Mouse (Mus musculus) heart, postnatal 25 days (tissue): ENCODE data around the gene Uhrf1. TPM values are rescaled to one million over a fixed set of nuclear protein-coding genes. Genes with fewer than 3 reads are reported as not detected.
"Not testable (repeated sequence)": the region's sequence is repeated elsewhere in the genome, so short reads cannot be mapped to it uniquely, and the experiment has no call there.

Source experiments
- DNase-seq: peaks from one replicate; pipeline ENCODE4 v3.0.0; 2022; ENCODE audit warnings: low spot score
- intact Hi-C: fragments of 180-260 bp; cut with DNase I; formaldehyde crosslinking; loops from one replicate; pipeline ENCODE4 v1.15.1; 2025
- total RNA-seq, 2 experiments: library from RNA; stranded (reverse); gene quantifications; 2 replicates each; pipeline ENCODE4 v1.2.3; 2021

The Uhrf1 gene
- total RNA-seq, result 1 to 10 TPM; 3.7 to 4.3 TPM

DNA sequence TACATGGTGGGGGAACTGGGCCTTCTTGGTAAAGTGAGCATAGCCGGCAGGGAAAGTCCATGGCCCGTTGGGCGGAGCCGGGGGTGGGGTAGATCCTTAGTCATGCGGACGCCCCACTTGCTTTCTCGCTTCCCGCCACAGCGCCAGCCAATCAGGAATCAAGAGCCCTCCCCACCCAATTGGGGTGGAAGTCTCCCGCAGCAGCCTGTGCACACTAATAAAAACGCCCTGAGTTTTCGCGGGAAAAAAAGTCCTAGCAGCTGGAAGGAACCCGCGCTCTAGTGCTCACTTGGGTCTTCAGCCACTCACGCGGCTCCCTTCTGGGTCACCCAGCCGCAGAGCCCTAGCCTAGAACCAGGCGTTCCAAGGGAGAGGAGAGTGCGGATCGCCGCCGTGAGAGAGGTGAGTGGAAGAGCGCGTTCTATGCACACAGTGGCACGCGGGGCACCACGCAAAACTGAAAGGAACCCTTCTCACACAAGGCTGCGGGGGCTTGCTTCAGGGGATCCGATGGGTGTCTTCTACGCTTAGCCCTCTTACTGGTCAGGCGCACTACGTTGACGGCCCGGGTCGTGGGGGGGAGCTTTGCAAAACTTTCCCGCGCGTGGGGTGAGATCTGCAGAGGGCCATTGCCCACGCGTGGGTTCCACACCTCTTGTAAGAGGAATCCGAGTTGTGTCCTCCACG, at the start of gene Uhrf1:
Gene Uhrf1 (plus strand): TSS at position 162 of the 687 bp plus-strand sequence.
- DNase-seq, result peak; percentile 55
- intact Hi-C loops, result no loop called here

GRCm38 (mm10) chr17:56254695-56255094, 48.4 kb upstream of the Uhrf1 start:
- DNase-seq, result no peak
- intact Hi-C loops, result loop anchor here (2.0 to 5.0 kb wide), 4 partner anchors 57 to 297 kb away; partner anchors contain the start of gene Yju2

GRCm38 (mm10) chr17:56255429-56255828, 47.7 kb upstream of the Uhrf1 start:
- intact Hi-C loops, result loop anchor here (2.0 to 5.0 kb wide), 2 partner anchors 123 to 298 kb away; partner anchors contain the start of gene Yju2
- DNase-seq, result no peak

GRCm38 (mm10) chr17:56255863-56256238, 47.3 kb upstream of the Uhrf1 start:
- DNase-seq, result peak; percentile 96
- intact Hi-C loops, result loop anchor here (2.0 to 5.0 kb wide), 2 partner anchors 123 to 299 kb away; partner anchors contain the start of gene Yju2

- intact Hi-C loops, result loop anchor here (5.0 kb wide), 1 partner anchor 299 kb away; the partner anchor contains the start of gene Yju2
Observed at GRCm38 (mm10) chr17:56256239-56256881, 46.8 kb upstream of the Uhrf1 start, which contains the start of gene Fem1a. Gene Fem1a, plus strand, starts transcription at chr17:56256810.

DNA sequence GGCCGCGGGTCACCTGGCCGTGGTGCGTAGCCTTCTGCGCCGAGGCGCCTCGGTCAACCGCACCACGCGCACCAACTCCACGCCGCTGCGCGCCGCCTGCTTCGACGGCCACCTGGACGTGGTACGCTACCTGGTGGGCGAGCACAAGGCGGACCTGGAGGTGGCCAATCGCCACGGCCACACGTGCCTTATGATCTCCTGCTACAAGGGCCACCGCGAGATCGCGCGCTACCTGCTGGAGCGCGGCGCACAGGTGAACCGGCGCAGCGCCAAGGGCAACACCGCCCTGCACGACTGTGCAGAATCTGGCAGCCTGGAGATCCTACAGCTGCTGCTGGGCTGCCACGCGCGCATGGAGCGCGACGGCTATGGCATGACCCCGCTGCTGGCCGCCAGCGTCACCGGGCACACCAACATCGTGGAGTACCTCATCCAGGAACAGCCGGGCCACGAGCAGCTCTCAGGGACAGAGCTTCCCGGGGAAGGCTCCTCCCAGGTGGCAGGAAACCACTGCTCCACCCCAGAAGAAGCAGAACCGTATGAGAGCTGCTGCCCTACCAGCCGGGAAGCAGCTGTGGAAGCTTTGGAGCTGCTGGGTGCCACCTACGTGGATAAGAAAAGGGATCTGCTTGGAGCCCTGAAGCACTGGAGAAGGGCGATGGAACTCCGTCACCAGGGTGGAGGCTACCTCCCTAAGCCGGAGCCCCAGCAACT, 45.8 kb upstream of the Uhrf1 start:
- DNase-seq, result no peak
- intact Hi-C loops, result loop anchor here (5.0 kb wide), 1 partner anchor 300 kb away; the partner anchor contains the start of gene Yju2

More at GRCm38 (mm10) chr17:56256239-56256881, 46.8 kb upstream of the Uhrf1 start, which contains the start of gene Fem1a:
- DNase-seq, result peak; percentile 94

DNA sequence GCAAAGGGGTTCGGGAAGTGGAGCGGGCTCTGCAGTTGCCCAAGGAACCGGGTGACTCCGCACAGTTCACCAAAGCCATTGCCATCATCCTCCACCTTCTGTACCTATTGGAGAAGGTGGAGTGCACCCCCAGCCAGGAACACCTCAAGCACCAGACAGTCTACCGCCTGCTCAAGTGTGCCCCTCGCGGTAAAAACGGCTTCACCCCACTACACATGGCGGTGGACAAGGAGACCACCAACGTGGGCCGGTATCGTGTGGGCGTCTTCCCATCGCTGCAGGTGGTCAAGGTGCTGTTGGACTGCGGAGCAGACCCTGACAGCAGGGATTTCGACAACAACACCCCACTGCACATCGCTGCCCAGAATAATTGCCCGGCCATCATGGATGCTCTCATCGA, 44.9 kb upstream of the Uhrf1 start:
- intact Hi-C loops, result loop anchor here (5.0 kb wide), 1 partner anchor 301 kb away; the partner anchor contains the start of gene Yju2
- not testable (repeated sequence) for DNase-seq

DNA sequence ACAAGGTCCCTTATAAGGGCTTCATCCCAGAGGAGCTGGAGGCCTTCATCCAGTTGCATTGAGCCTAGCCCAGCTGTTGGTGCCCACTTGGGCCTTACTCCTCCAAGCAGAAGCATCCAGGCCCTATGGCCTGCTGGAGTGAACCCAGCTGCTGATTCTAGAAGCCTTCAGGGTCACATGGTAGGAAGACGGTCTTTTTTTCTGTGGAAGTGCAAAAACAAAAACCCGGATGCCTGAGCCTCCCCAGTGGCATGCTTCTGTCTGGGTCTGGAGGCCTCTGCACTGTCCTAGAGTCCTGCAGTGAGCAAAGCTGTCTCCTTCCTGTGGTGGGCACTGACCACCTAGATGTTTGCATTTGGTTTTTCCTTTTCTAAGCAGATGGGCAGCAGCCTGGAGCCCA, 44.3 kb upstream of the Uhrf1 start:
- not testable (repeated sequence) for DNase-seq
- intact Hi-C loops, result loop anchor here (5.0 kb wide), 1 partner anchor 302 kb away; the partner anchor contains the start of gene Yju2

GRCm38 (mm10) chr17:56259301-56260037, 43.7 kb upstream of the Uhrf1 start:
- intact Hi-C loops, result loop anchor here (5.0 kb wide), 2 partner anchors 93 to 302 kb away; partner anchors contain the start of gene Yju2
- no peak for DNase-seq

DNA sequence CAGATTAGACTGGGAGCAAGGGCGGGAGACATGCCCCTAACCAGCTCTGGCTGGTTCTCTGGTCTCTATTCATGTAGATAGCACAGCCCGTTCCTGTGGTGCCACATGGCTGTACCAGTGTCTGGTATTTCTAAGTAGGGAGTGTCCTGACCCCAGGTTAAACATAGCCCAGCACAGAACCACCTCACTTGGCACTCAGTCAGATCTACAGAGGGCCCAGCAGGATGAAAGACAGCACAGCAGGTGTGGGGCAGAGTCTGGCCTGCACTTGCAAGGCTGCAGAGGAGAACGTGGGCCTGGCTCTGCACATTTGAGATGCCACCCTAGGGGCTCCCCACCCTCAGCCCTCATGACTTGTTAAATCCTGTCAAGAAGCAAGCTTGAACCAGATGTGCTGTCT, 42.0 kb upstream of the Uhrf1 start:
- intact Hi-C loops, result loop anchor here (5.0 kb wide), 1 partner anchor 91 kb away; no protein-coding TSS in a partner anchor
- DNase-seq, result no peak

- DNase-seq, result no peak
- intact Hi-C loops, result loop anchor here (5.0 kb wide), 1 partner anchor 90 kb away; no protein-coding TSS in a partner anchor
Observed at GRCm38 (mm10) chr17:56262645-56263094, 40.5 kb upstream of the Uhrf1 start.

- no peak for DNase-seq
- intact Hi-C loops, result loop anchor here (5.0 kb wide), 1 partner anchor 88 kb away; no protein-coding TSS in a partner anchor
Observed at GRCm38 (mm10) chr17:56264020-56264419, 39.1 kb upstream of the Uhrf1 start.

GRCm38 (mm10) chr17:56265011-56265410, 38.1 kb upstream of the Uhrf1 start:
- DNase-seq, result no peak
- intact Hi-C loops, result no loop called here

DNA sequence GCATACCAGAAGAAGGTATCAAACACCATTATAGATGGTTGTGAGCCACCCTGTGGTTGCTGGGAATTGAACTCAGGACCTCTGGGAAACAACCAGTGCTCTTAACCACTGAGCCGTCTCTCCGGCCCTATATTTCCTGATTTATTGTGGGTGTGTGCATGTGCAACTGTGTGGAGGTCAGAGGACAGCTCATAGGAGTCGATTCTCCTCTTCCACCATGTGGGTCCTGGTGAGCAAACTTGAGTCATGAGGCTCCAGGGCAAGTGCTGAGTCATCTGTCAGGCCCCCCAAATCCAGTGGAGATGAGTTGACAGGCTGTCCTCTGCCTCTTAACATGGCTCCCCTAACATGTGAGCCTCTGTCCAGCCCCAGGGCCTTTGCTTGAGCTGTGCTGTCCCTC, 37.3 kb upstream of the Uhrf1 start:
- intact Hi-C loops, result no loop called here
- no peak for DNase-seq

DNA sequence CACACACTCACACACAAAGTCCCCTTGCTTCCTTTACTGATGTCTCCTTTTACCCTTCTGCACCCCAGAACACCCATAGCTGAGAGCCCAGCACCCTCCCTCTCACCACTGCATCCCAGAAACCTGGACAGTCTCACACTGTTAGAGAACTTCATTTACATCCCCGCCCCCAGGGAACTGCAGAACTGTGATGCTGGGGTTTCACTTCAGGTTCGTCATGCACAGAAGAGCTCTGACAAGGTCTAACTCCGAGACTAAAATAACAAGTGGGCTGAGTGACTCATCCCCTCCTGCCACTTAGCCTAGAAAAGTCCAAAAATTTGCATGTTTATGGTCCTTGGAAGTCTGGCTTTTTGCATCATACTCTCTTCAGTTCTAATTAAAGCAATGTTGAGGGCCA, 36.9 kb upstream of the Uhrf1 start:
- DNase-seq, result no peak
- intact Hi-C loops, result no loop called here

- DNase-seq, result peak; percentile 50
- intact Hi-C loops, result no loop called here
Observed at GRCm38 (mm10) chr17:56269153-56269630, 33.9 kb upstream of the Uhrf1 start.

DNA sequence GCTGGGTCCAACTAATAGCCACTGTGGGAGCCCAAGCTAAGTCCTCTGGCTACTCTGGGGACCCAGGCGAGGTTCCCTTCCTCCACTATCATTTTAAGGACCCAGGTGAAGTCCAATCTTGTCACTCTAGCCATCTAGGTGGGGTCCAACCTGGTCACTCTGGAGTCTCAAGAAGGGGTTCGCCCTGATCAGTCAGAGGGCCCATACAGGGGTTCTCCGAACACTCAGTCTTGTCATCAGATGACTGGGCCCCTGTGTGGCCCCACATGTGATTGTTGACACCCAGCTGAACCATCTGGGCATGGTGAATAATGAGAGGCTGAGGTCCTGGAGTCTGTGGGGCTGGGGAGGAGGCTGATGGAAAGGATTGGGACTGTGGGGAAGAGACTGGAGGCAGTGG, 33.4 kb upstream of the Uhrf1 start:
- intact Hi-C loops, result no loop called here
- no peak for DNase-seq

DNA sequence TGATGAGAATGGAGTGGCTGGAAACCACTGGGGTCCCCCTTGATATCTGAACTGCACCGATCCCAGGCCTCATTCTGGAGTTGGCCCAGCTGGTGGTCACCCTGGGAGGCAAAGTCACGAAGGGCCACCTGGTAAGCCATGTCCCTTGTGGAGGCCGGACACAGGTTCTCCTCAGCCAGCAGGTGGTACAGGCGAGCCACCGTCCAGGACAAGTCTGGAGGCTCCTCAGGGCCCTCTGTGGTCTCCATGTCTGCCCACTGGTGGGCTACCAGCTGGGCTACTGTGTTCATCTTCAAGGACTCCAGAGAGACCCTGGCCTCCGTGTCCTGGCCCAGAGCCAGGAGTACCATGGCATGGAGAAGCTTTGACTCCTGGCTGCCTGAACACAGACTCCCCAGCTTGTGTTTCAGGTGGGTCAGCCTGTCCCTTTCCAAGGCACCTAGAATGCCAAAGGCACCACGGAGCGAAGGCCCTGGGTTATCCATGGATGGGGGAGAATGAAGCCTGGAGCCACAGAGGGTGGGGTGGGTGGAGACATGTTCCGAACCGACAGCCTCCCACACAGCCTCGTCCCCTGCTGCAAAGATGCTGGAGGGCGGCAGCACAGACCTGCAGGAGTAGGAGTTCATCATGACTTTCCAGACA, 31.4 kb upstream of the Uhrf1 start:
- no peak for DNase-seq
- intact Hi-C loops, result no loop called here

DNA sequence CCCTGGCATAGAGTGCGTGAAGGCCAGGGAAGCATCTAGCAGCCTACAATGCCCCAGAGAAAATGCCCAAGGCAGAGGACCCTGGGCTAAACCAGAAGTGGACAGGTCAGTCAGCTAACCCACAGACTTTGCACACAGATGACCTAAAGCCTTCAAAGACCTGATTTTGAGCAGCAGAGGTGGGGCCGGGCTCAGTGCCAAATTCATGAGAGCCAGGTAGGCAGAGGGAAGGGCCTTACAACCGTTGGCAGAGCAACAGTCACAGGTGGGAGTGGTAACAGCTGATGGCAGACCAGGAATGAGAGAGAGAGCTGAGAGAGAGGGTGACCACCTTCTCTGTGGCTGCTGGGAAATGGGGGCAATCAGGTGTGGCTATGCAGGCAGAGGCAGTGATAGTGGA, 30.5 kb upstream of the Uhrf1 start:
- intact Hi-C loops, result no loop called here
- no peak for DNase-seq
